Mouse (Mus musculus) skeletal muscle tissue, adult 2 months (tissue): ENCODE data around the gene E030025P04Rik.

ENCODE experiments used
- DNase-seq: peaks from one replicate; pipeline ENCODE4 v3.0.0-alpha.2; 2012; ENCODE audit warnings: low read depth, low spot score

The E030025P04Rik gene

GRCm38 (mm10) chr11:109102646-109103045 is 41.5 kb downstream of the E030025P04Rik start:
- DNase-seq, result no peak

- no peak for DNase-seq
Measured at GRCm38 (mm10) chr11:109100266-109100665, 43.9 kb downstream of the E030025P04Rik start.

- DNase-seq, result no peak
Measured at GRCm38 (mm10) chr11:109091821-109092220, 52.3 kb downstream of the E030025P04Rik start.
